Mouse (Mus musculus): ENCODE measurements around the gene Zfp831. TPM values are rescaled to one million over a fixed set of nuclear protein-coding genes. Genes with fewer than 3 reads are reported as not detected.

The Zfp831 gene
- total and polyA plus RNA-seq, 2 experiments from 2014 or later, result not detected

- 91% methylated on average over 1 of the region's 1 CpGs for WGBS
- no peak for ATAC-seq (ENCODE audit: low FRiP score)
These were observed 109.9 kb downstream of the Zfp831 start for GRCm38 (mm10) chr2:174753197-174753596.

GRCm38 (mm10) chr2:174754231-174754630 is 110.9 kb downstream of the Zfp831 start:
- Histone ChIP-seq H3K36me3 (ENCODE audit: insufficient read depth, low read length) (no peaks in the 10 kb centered on the region), H3K9me3 (ENCODE audit: low read length) (no peaks in the 10 kb centered on the region), H3K4me2 (ENCODE audit: low read depth, low read length, poor library complexity, severe bottlenecking) (no peak overlapping the region), H3K4me1 (ENCODE audit: insufficient read depth, low read length) (no peaks in the 10 kb centered on the region), H3K4me3 (ENCODE audit: low read depth, low read length) (no peak overlapping the region), H3K9ac (replicated peaks; ENCODE audit: low read length, poor library complexity, severe bottlenecking) (no peak overlapping the region), H3K27me3 (ENCODE audit: insufficient read depth, low read length) (no peaks in the 10 kb centered on the region), H3K27ac (ENCODE audit: low read depth, low read length) (no peak overlapping the region)
- 93% methylated on average over 1 of the region's 1 CpGs for WGBS
- DNase-seq (ENCODE audit: low spot score) (no peak), ATAC-seq (ENCODE audit: low FRiP score) (no peak)
- TF ChIP-seq CTCF (IDR thresholded peaks at IDR 0.05), result no peak

More at GRCm38 (mm10) chr2:174753197-174753596, 109.9 kb downstream of the Zfp831 start:
- H3K9me3 ChIP-seq (ENCODE audit: low read length), result no peaks in the 10 kb centered on the region
- H3K36me3 ChIP-seq (ENCODE audit: insufficient read depth, low read length), result no peaks in the 10 kb centered on the region
- H3K4me2 ChIP-seq (ENCODE audit: low read depth, low read length, poor library complexity, severe bottlenecking), result no peak overlapping the region
- no peak overlapping the region for H3K4me3 ChIP-seq (ENCODE audit: low read depth, low read length)
- H3K4me1 ChIP-seq (ENCODE audit: insufficient read depth, low read length), result no peaks in the 10 kb centered on the region
- H3K27ac ChIP-seq (ENCODE audit: low read depth, low read length), result no peak overlapping the region
- no peak for DNase-seq (ENCODE audit: low spot score)
- H3K27me3 ChIP-seq (ENCODE audit: insufficient read depth, low read length), result no peaks in the 10 kb centered on the region
- no peak overlapping the region for H3K9ac ChIP-seq (replicated peaks; ENCODE audit: low read length, poor library complexity, severe bottlenecking)
- no peak for TF ChIP-seq CTCF (IDR thresholded peaks at IDR 0.05)

- H3K36me3 ChIP-seq (ENCODE audit: insufficient read depth, low read length), result no peaks in the 10 kb centered on the region
- no peak overlapping the region for H3K9ac ChIP-seq (replicated peaks; ENCODE audit: low read length, poor library complexity, severe bottlenecking)
- H3K4me3 ChIP-seq (ENCODE audit: low read depth, low read length), result no peak overlapping the region
- DNase-seq (ENCODE audit: low spot score) (no peak), ATAC-seq (ENCODE audit: low FRiP score) (no peak)
- no peak overlapping the region for H3K4me2 ChIP-seq (ENCODE audit: low read depth, low read length, poor library complexity, severe bottlenecking)
- no peaks in the 10 kb centered on the region for H3K9me3 ChIP-seq (ENCODE audit: low read length)
- H3K27me3 ChIP-seq (ENCODE audit: insufficient read depth, low read length), result peaks cover 21% of the 10 kb centered on the region
- TF ChIP-seq CTCF (IDR thresholded peaks at IDR 0.05), result no peak
- no peak overlapping the region for H3K27ac ChIP-seq (ENCODE audit: low read depth, low read length)
- no peaks in the 10 kb centered on the region for H3K4me1 ChIP-seq (ENCODE audit: insufficient read depth, low read length)
- WGBS, result 83% methylated on average over 4 of the region's 4 CpGs
These were observed 115.9 kb downstream of the Zfp831 start for GRCm38 (mm10) chr2:174759189-174759588.

Other genes starting within 250 kb of the Zfp831 start
- gene Nelfcd, start 227.7 kb upstream of the Zfp831 start, total RNA-seq (2014; rRNA removed), result 42.7 and 52.3 TPM in 2 replicates
- gene Nelfcd, start 227.7 kb upstream of the Zfp831 start, polyA plus RNA-seq (2015; fragmentation: Nextera tagmentation; extraction: Ambion mirVana), result 95.7 and 96.9 TPM in 2 replicates
- 45.4 and 48.4 TPM in 2 replicates for gene Ctsz, start 204.5 kb upstream of the Zfp831 start, total RNA-seq (2014; rRNA removed)
- gene Ctsz, start 204.5 kb upstream of the Zfp831 start, polyA plus RNA-seq (2015; fragmentation: Nextera tagmentation; extraction: Ambion mirVana), result 47.8 and 54.0 TPM in 2 replicates
- gene Tubb1, start 192.8 kb upstream of the Zfp831 start, total RNA-seq (2014; rRNA removed), result 0.11 and 0.33 TPM in 2 replicates
- 0.16 and 0.25 TPM in 2 replicates for gene Tubb1, start 192.8 kb upstream of the Zfp831 start, polyA plus RNA-seq (2015; fragmentation: Nextera tagmentation; extraction: Ambion mirVana)
- gene Atp5e, start 179.4 kb upstream of the Zfp831 start, total RNA-seq (2014; rRNA removed), result 553 TPM in 2 replicates
- 832 and 847 TPM in 2 replicates for gene Atp5e, start 179.4 kb upstream of the Zfp831 start, polyA plus RNA-seq (2015; fragmentation: Nextera tagmentation; extraction: Ambion mirVana)
- 61.0 and 63.4 TPM in 2 replicates for gene Prelid3b, start 170.5 kb upstream of the Zfp831 start, total RNA-seq (2014; rRNA removed)
- gene Prelid3b, start 170.5 kb upstream of the Zfp831 start, polyA plus RNA-seq (2015; fragmentation: Nextera tagmentation; extraction: Ambion mirVana), result 93.5 and 96.6 TPM in 2 replicates
- gene Edn3, start 117.1 kb downstream of the Zfp831 start, total RNA-seq (2014; rRNA removed), result 5.4 and 6.0 TPM in 2 replicates
- gene Edn3, start 117.1 kb downstream of the Zfp831 start, polyA plus RNA-seq (2015; fragmentation: Nextera tagmentation; extraction: Ambion mirVana), result 6.1 and 8.3 TPM in 2 replicates